17 mouse cellular contexts compared by ENCODE assay signal in genomic region chr2:163110706-163111105, GRCm38 (mm10). TPM values are rescaled to one million over a fixed set of nuclear protein-coding genes. Genes with fewer than 3 reads are reported as not detected.
DNase-seq lines count a peak whose midpoint lies in the region; ATAC-seq and TF ChIP-seq lines count a peak whose summit lies in the region.
"Had no signal": no experiment of that assay in that cellular context is flagged by ENCODE, and none has a peak within 500 bp of the region (broad histone marks: within the 10 kb centered on the region; RNA-seq: fewer than 3 reads in every experiment).

No protein-coding gene starts in this region.

- H3K36me3 ChIP-seq in kidney, postnatal 0 days (ENCODE audit: insufficient read depth, low read length) = no peaks in the 10 kb centered on the region
- no peaks in the 10 kb centered on the region for H3K36me3 ChIP-seq in MEL (ENCODE audit: control insufficient read depth in 1 of 2, insufficient read depth in 2 of 2, low read length in 2 of 2)
- no peaks in the 10 kb centered on the region for H3K36me3 ChIP-seq in midbrain, embryonic 12.5 days
- H3K36me3 ChIP-seq: heart, embryonic 13.5 days; limb, embryonic 15.5 days had no signal

- TF ChIP-seq RAD21 in MEL (IDR thresholded peaks at IDR 0.05; ENCODE audit: low read depth, low read length) = no peak

- TF ChIP-seq EP300 in MEL (IDR thresholded peaks at IDR 0.05; ENCODE audit: low read depth in 1 of 2, low read length in 2 of 2) = no peak

- H3K9ac ChIP-seq in kidney, postnatal 0 days (ENCODE audit: low read depth, low read length) = no peak overlapping the region
- H3K9ac ChIP-seq in MEL (ENCODE audit: control insufficient read depth, low read depth, low read length, poor library complexity, severe bottlenecking) = no peak overlapping the region
- H3K9ac ChIP-seq in midbrain, embryonic 12.5 days (replicated peaks) = no peak overlapping the region
- H3K9ac ChIP-seq: heart, embryonic 13.5 days; limb, embryonic 15.5 days had no signal

- DNase-seq in kidney, postnatal 0 days (ENCODE audit: low spot score) = no peak
- DNase-seq in kidney, postnatal 25 days = no peak
- DNase-seq in ES-CJ7 (ENCODE audit: low read depth, low spot score) = peak; percentile 50
- DNase-seq in MEL (ENCODE audit: low read depth, low spot score) = no peak
- DNase-seq in kidney, adult 18-20 months = no peak
- DNase-seq in urinary bladder, postnatal 10 days (ENCODE audit: low spot score) = no peak
- DNase-seq: cerebellum, adult 2 months; gastrocnemius, postnatal 14 days; kidney, postnatal 36 days; lung, postnatal 36 days; thymus, postnatal 36 days had no signal

- H3K79me2 ChIP-seq in MEL (ENCODE audit: control insufficient read depth, insufficient read depth, low read length, poor library complexity) = no peaks in the 10 kb centered on the region

- no peak overlapping the region for H3K4me2 ChIP-seq in kidney, postnatal 0 days (ENCODE audit: low read length)
- no peak overlapping the region for H3K4me2 ChIP-seq in midbrain, embryonic 12.5 days (replicated peaks)
- H3K4me2 ChIP-seq: heart, embryonic 13.5 days; limb, embryonic 15.5 days had no signal

- ATAC-seq in kidney, postnatal 0 days (replicated peaks; ENCODE audit: low FRiP score, low read depth) = no peak
- ATAC-seq in midbrain, embryonic 12.5 days (ENCODE audit: low FRiP score, low read depth) = no peak
- ATAC-seq: activated CD4-positive, CD25-positive, alpha-beta regulatory T cell, adult 4 months; inflammation-experienced regulatory T-cells, adult 6 months had no signal

- no peak for TF ChIP-seq POLR2A in MEL (IDR thresholded peaks at IDR 0.05; ENCODE audit: control insufficient read depth in 1 of 2, insufficient read depth in 1 of 2, low read depth in 1 of 2, low read length in 2 of 2, poor library complexity in 1 of 2)

- no peaks in the 10 kb centered on the region for H3K4me1 ChIP-seq in kidney, postnatal 0 days (replicated peaks; ENCODE audit: insufficient read depth, low read length)
- H3K4me1 ChIP-seq in MEL (ENCODE audit: control insufficient read depth in 1 of 2, insufficient read depth in 2 of 2, low read length in 2 of 2) = no peaks in the 10 kb centered on the region
- peaks cover 28% of the 10 kb centered on the region for H3K4me1 ChIP-seq in midbrain, embryonic 12.5 days
- H3K4me1 ChIP-seq: limb, embryonic 15.5 days had no signal

- no peaks in the 10 kb centered on the region for H3K27me3 ChIP-seq in kidney, postnatal 0 days (ENCODE audit: insufficient read depth, low read length)
- no peaks in the 10 kb centered on the region; a peak in 1 of 4 replicates for H3K27me3 ChIP-seq in MEL (ENCODE audit: control insufficient read depth in 1 of 2, insufficient read depth in 2 of 2, low read length in 2 of 2)
- no peaks in the 10 kb centered on the region for H3K27me3 ChIP-seq in midbrain, embryonic 12.5 days
- H3K27me3 ChIP-seq: limb, embryonic 15.5 days had no signal

- H3K9me3 ChIP-seq in kidney, postnatal 0 days (replicated peaks; ENCODE audit: low read length) = no peaks in the 10 kb centered on the region
- H3K9me3 ChIP-seq in MEL (replicated peaks; ENCODE audit: insufficient read depth, low read length) = no peaks in the 10 kb centered on the region
- H3K9me3 ChIP-seq in midbrain, embryonic 12.5 days = no peaks in the 10 kb centered on the region
- H3K9me3 ChIP-seq: limb, embryonic 15.5 days had no signal

- 100% methylated on average over 1 of the region's 1 CpGs for WGBS in kidney, postnatal 0 days
- WGBS in midbrain, embryonic 12.5 days = 100% methylated on average over 1 of the region's 1 CpGs

- no peak overlapping the region for H3K27ac ChIP-seq in kidney, postnatal 0 days
- no peak overlapping the region for H3K27ac ChIP-seq in MEL (ENCODE audit: control insufficient read depth, low read depth, low read length)
- H3K27ac ChIP-seq in midbrain, embryonic 12.5 days (replicated peaks) = peak overlapping the region; percentile 73; the same call in 1 of the 2 replicates
- H3K27ac ChIP-seq: heart, embryonic 13.5 days; limb, embryonic 15.5 days had no signal

- TF ChIP-seq CTCF in kidney, postnatal 0 days (IDR thresholded peaks at IDR 0.05; ENCODE audit: low read depth) = 0 out of 2 replicates have a peak, but pooled peaks have one; percentile 14
- TF ChIP-seq CTCF in MEL (IDR thresholded peaks at IDR 0.05 in 2 of 3, conservative IDR thresholded peaks at IDR 0.05 in 1 of 3; ENCODE audit: control insufficient read depth in 1 of 3, insufficient read depth in 1 of 3, low read depth in 2 of 3, low read length in 3 of 3, poor library complexity in 1 of 3, severe bottlenecking in 1 of 3) = peak in 2 of 3 experiments; percentile 10 to 14; a peak in 2 of 6 replicates

- no peak overlapping the region for H3K4me3 ChIP-seq in kidney, postnatal 0 days (replicated peaks; ENCODE audit: low read depth, low read length)
- no peak overlapping the region for H3K4me3 ChIP-seq in MEL (ENCODE audit: control insufficient read depth in 1 of 2, insufficient read depth in 1 of 2, low read depth in 2 of 2, low read length in 2 of 2)
- H3K4me3 ChIP-seq in midbrain, embryonic 12.5 days = no peak overlapping the region
- H3K4me3 ChIP-seq: heart, embryonic 13.5 days; limb, embryonic 15.5 days had no signal

TF ChIP-seq in MEL, 35 proteins besides CTCF, POLR2A, EP300 and RAD21:
- TF ChIP-seq POLR2AphosphoS5 (IDR thresholded peaks at IDR 0.05; ENCODE audit: borderline replicate concordance, low read depth, low read length) (no peak), NRF1 (IDR thresholded peaks at IDR 0.05; ENCODE audit: insufficient read depth, low read depth, low read length, poor library complexity, severe bottlenecking) (no peak), GATA1 (IDR thresholded peaks at IDR 0.05; ENCODE audit: low read depth, low read length) (no peak), MYB (IDR thresholded peaks at IDR 0.05; ENCODE audit: low read depth, low read length) (no peak), MAZ (IDR thresholded peaks at IDR 0.05; ENCODE audit: low read depth, low read length) (no peak), HCFC1 (IDR thresholded peaks at IDR 0.05; ENCODE audit: low read depth, low read length) (no peak), MYC (IDR thresholded peaks at IDR 0.05; ENCODE audit: low read depth, low read length) (no peak), MAFK (IDR thresholded peaks at IDR 0.05; ENCODE audit: borderline replicate concordance, low read depth, low read length) (no peak), POLR2AphosphoS2 (IDR thresholded peaks at IDR 0.05; ENCODE audit: low read length) (no peak), ELF1 (IDR thresholded peaks at IDR 0.05; ENCODE audit: low read depth, low read length) (no peak), ZMIZ1 (IDR thresholded peaks at IDR 0.05; ENCODE audit: low read depth, low read length) (no peak), MXI1 (IDR thresholded peaks at IDR 0.05; ENCODE audit: low read depth, low read length) (no peak), ZNF384 (IDR thresholded peaks at IDR 0.05; ENCODE audit: low read depth, low read length) (no peak), NELFE (IDR thresholded peaks at IDR 0.05; ENCODE audit: low read depth, low read length) (no peak), MAX (IDR thresholded peaks at IDR 0.05; ENCODE audit: low read length) (no peak), UBTF (IDR thresholded peaks at IDR 0.05; ENCODE audit: borderline replicate concordance, insufficient read depth, low read depth, low read length) (no peak), SMC3 (IDR thresholded peaks at IDR 0.05; ENCODE audit: low read depth, low read length) (no peak)

RNA-seq across cellular contexts. Expression of gene Gtsf1l, which starts 23.1 kb away (rescaled TPM):
- polyA plus RNA-seq in kidney, postnatal 0 days (2015; fragmentation: Nextera tagmentation; extraction: Ambion mirVana) = not detected in 2 replicates
- total RNA-seq in MEL (2012; rRNA removed) = not detected in 2 replicates
- not detected for polyA plus RNA-seq in MEL (2012; ENCODE audit: insufficient read depth in 1 of 2, insufficient read length in 2 of 2, low read depth in 1 of 2, low replicate concordance in 2 of 2, missing spikeins in 1 of 2)
- not detected in 2 replicates for polyA plus RNA-seq in midbrain, embryonic 12.5 days (2016; fragmentation: Nextera tagmentation; extraction: Ambion mirVana)
- total RNA-seq: gastrocnemius, postnatal 14 days; left cerebral cortex, adult 18-20 months had no signal
- polyA plus RNA-seq: activated CD4-positive, CD25-positive, alpha-beta regulatory T cell, adult 4 months; cerebellum, adult 2 months; heart, embryonic 13.5 days; inflammation-experienced regulatory T-cells, adult 6 months; limb, embryonic 15.5 days had no signal

RNA-seq across cellular contexts. Expression of gene Mybl2, which starts 56.2 kb away (rescaled TPM):
- 8.0 and 10.5 TPM in 2 replicates for polyA plus RNA-seq in kidney, postnatal 0 days (2015; fragmentation: Nextera tagmentation; extraction: Ambion mirVana)
- 55.5 and 60.8 TPM in 2 replicates for total RNA-seq in MEL (2012; rRNA removed)
- polyA plus RNA-seq in MEL (2012; ENCODE audit: insufficient read depth in 1 of 2, insufficient read length in 2 of 2, low read depth in 1 of 2, low replicate concordance in 2 of 2, missing spikeins in 1 of 2) = 100 to 1,000 TPM in 1 of 2 experiments, not detected in 1; 145 TPM
- 35.5 and 35.7 TPM in 2 replicates for polyA plus RNA-seq in midbrain, embryonic 12.5 days (2016; fragmentation: Nextera tagmentation; extraction: Ambion mirVana)
